Mouse (Mus musculus): Measurements from ENCODE around the gene Csnk1d. TPM values are rescaled to one million over a fixed set of nuclear protein-coding genes. Genes with fewer than 3 reads are reported as not detected.

The Csnk1d gene
- polyA plus RNA-seq, 1 experiment: 79.2 TPM

DNA sequence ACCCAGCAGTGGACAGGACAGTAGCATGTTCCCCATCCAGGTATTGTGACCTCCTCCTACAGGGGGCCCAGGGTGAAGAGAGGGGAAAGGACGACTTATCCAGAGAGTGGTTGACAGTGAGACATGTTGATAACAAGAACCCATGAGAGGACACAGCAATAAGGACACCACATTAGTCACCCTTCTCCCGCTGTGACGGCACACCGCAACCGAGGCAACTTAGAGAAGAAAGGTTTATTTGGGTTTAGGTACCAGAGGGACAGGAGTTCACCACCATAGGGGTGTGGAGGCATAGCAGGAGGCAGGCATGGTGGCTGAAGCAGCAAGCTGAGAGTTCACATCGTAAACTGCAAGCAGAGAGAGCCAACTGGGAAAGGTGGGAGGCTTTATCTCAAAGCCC lies 15.1 kb upstream of the Csnk1d start:
- Histone ChIP-seq H3K4me3 (ENCODE audit: insufficient read depth, poor library complexity, severe bottlenecking) (no peak overlapping the region), H3K27me3 (ENCODE audit: control insufficient read depth, insufficient read depth, insufficient read length) (peaks cover 4% of the 10 kb centered on the region), H3K79me2 (ENCODE audit: control insufficient read depth, insufficient read depth) (no peaks in the 10 kb centered on the region), H3ac (ENCODE audit: control insufficient read depth, insufficient read length, low read depth) (no peak overlapping the region), H3K36me3 (ENCODE audit: control insufficient read depth, insufficient read depth) (no peaks in the 10 kb centered on the region), H3K79me3 (ENCODE audit: low read depth) (no peaks in the 10 kb centered on the region)
- TF ChIP-seq MAX (IDR thresholded peaks at IDR 0.05): no peak
- TF ChIP-seq MYOD1 (IDR thresholded peaks at IDR 0.05; ENCODE audit: control insufficient read depth, insufficient read length, low read depth): no peak
- TF ChIP-seq FOSL1 (IDR thresholded peaks at IDR 0.05; ENCODE audit: insufficient read depth, low read length, poor library complexity, severe bottlenecking): no peak
- TF ChIP-seq CEBPB (IDR thresholded peaks at IDR 0.05; ENCODE audit: low read depth): no peak
- no peak for TF ChIP-seq USF1 (IDR thresholded peaks at IDR 0.05; ENCODE audit: low read depth)
- TF ChIP-seq MYOG (IDR thresholded peaks at IDR 0.05; ENCODE audit: control insufficient read depth, extremely low read depth, insufficient read length): no peak
- TF ChIP-seq CTCF (IDR thresholded peaks at IDR 0.05; ENCODE audit: control insufficient read depth, insufficient read depth, insufficient read length): no peak

DNA sequence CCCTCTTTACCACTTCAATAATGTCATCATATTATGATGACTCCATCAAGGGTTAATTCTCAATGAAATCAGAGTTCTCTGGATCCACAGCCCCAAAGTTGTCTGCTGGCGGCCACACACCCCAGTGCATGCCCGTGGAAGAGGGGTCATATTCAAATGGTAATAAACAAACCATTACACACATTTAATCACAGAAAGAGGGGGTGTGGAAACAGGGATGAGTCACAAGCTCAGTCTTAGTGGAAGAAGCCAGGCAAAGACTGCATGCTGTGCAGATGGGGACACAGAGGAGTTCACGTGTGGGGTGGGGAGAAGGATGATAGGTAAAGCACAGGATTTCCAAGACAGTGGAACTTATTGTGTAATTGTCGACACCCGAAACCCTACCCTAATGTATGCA lies 13.2 kb upstream of the Csnk1d start:
- Histone ChIP-seq H3K27me3 (ENCODE audit: control insufficient read depth, insufficient read depth, insufficient read length) (peaks cover 4% of the 10 kb centered on the region), H3ac (ENCODE audit: control insufficient read depth, insufficient read length, low read depth) (no peak overlapping the region), H3K36me3 (ENCODE audit: control insufficient read depth, insufficient read depth) (no peaks in the 10 kb centered on the region), H3K79me3 (ENCODE audit: low read depth) (no peaks in the 10 kb centered on the region), H3K4me3 (ENCODE audit: insufficient read depth, poor library complexity, severe bottlenecking) (no peak overlapping the region), H3K79me2 (ENCODE audit: control insufficient read depth, insufficient read depth) (no peaks in the 10 kb centered on the region)
- TF ChIP-seq CEBPB (IDR thresholded peaks at IDR 0.05; ENCODE audit: low read depth) (no peak), CTCF (IDR thresholded peaks at IDR 0.05; ENCODE audit: control insufficient read depth, insufficient read depth, insufficient read length) (no peak), MYOG (IDR thresholded peaks at IDR 0.05; ENCODE audit: control insufficient read depth, extremely low read depth, insufficient read length) (no peak), USF1 (IDR thresholded peaks at IDR 0.05; ENCODE audit: low read depth) (no peak), MAX (IDR thresholded peaks at IDR 0.05) (no peak), MYOD1 (IDR thresholded peaks at IDR 0.05; ENCODE audit: control insufficient read depth, insufficient read length, low read depth) (no peak), FOSL1 (IDR thresholded peaks at IDR 0.05; ENCODE audit: insufficient read depth, low read length, poor library complexity, severe bottlenecking) (no peak)

DNA sequence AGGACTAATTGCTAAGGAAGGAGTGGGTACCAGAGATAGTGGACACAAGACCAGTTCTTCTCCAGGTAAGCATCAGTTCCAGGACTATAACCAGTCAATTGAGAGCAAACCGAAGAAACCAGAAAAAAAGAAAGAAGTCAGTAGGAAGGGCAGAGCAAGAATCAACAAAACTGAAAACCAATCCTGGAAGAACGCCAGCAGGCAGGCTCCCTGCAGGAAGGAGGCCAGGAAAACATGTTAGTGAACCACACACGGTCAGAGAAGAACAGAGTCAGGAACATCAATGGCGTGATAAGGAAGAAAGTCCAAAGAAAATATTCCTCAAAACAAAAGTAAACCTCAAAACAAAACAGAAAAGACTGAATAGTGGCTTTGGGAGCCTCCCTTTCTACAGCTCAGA lies 10.8 kb upstream of the Csnk1d start:
- H3ac ChIP-seq (ENCODE audit: control insufficient read depth, insufficient read length, low read depth): no peak overlapping the region
- TF ChIP-seq FOSL1 (IDR thresholded peaks at IDR 0.05; ENCODE audit: insufficient read depth, low read length, poor library complexity, severe bottlenecking): no peak
- no peak for TF ChIP-seq MAX (IDR thresholded peaks at IDR 0.05)
- TF ChIP-seq USF1 (IDR thresholded peaks at IDR 0.05; ENCODE audit: low read depth): no peak
- TF ChIP-seq MYOG (IDR thresholded peaks at IDR 0.05; ENCODE audit: control insufficient read depth, extremely low read depth, insufficient read length): no peak
- no peak for TF ChIP-seq CEBPB (IDR thresholded peaks at IDR 0.05; ENCODE audit: low read depth)
- no peak for TF ChIP-seq CTCF (IDR thresholded peaks at IDR 0.05; ENCODE audit: control insufficient read depth, insufficient read depth, insufficient read length)
- TF ChIP-seq MYOD1 (IDR thresholded peaks at IDR 0.05; ENCODE audit: control insufficient read depth, insufficient read length, low read depth): no peak
- H3K4me3 ChIP-seq (ENCODE audit: insufficient read depth, poor library complexity, severe bottlenecking): no peak overlapping the region
- H3K79me2 ChIP-seq (ENCODE audit: control insufficient read depth, insufficient read depth): no peaks in the 10 kb centered on the region
- no peaks in the 10 kb centered on the region for H3K36me3 ChIP-seq (ENCODE audit: control insufficient read depth, insufficient read depth)
- H3K79me3 ChIP-seq (ENCODE audit: low read depth): no peaks in the 10 kb centered on the region
- H3K27me3 ChIP-seq (ENCODE audit: control insufficient read depth, insufficient read depth, insufficient read length): no peaks in the 10 kb centered on the region

DNA sequence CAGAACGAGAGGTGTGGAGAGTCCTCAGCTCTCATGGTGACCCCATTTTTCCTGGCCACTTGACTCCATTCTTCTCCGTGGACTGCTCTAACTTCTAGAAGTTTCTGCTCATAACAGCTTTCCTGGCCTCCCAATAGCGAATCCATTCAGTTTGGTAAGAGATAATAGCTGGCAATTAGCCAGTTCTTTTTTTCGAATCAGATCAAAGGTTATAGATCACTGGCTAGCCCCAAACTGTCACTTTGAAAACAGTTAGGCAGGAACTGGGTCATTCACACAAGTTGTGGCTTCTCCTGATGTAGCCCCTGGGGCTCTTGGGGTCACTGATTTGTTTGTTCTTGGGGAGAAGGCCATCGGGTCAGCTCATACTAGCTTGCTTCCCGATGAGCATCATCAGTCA lies 3.6 kb upstream of the Csnk1d start:
- H3K27me3 ChIP-seq (ENCODE audit: control insufficient read depth, insufficient read depth, insufficient read length): no peaks in the 10 kb centered on the region
- H3K36me3 ChIP-seq (ENCODE audit: control insufficient read depth, insufficient read depth): no peaks in the 10 kb centered on the region
- peaks cover 8% of the 10 kb centered on the region for H3K79me3 ChIP-seq (ENCODE audit: low read depth)
- peaks cover 16% of the 10 kb centered on the region for H3K79me2 ChIP-seq (ENCODE audit: control insufficient read depth, insufficient read depth)
- H3ac ChIP-seq (ENCODE audit: control insufficient read depth, insufficient read length, low read depth): no peak overlapping the region
- no peak overlapping the region for H3K4me3 ChIP-seq (ENCODE audit: insufficient read depth, poor library complexity, severe bottlenecking)
- no peak for TF ChIP-seq USF1 (IDR thresholded peaks at IDR 0.05; ENCODE audit: low read depth)
- no peak for TF ChIP-seq CEBPB (IDR thresholded peaks at IDR 0.05; ENCODE audit: low read depth)
- TF ChIP-seq MYOG (IDR thresholded peaks at IDR 0.05; ENCODE audit: control insufficient read depth, extremely low read depth, insufficient read length): no peak
- no peak for TF ChIP-seq MAX (IDR thresholded peaks at IDR 0.05)

DNA sequence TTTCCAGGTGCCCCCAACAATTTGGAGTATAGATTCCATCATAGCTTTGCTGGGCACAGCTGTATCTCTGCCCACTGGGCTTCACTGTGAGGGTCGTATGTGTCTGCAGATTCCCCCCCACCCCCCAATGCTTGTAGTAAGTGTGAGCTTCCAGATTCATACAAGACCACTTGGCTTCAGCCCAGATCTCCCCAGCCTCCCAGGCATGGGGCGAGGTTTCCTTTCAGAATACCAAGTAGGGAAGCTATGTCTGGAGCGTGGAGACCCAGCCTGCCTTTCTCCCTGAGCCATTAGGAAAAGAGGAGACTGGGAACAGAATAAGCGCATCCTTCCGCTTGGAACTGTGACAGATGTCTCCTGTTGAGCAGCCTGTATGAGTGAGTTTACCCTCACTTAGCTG lies 2.5 kb upstream of the Csnk1d start:
- no peak overlapping the region for H3K4me3 ChIP-seq (ENCODE audit: insufficient read depth, poor library complexity, severe bottlenecking)
- H3K27me3 ChIP-seq (ENCODE audit: control insufficient read depth, insufficient read depth, insufficient read length): no peaks in the 10 kb centered on the region
- H3K79me2 ChIP-seq (ENCODE audit: control insufficient read depth, insufficient read depth): peaks cover 28% of the 10 kb centered on the region
- H3ac ChIP-seq (ENCODE audit: control insufficient read depth, insufficient read length, low read depth): no peak overlapping the region
- H3K36me3 ChIP-seq (ENCODE audit: control insufficient read depth, insufficient read depth): peaks cover under 1% of the 10 kb centered on the region
- no peak for TF ChIP-seq CTCF (IDR thresholded peaks at IDR 0.05; ENCODE audit: control insufficient read depth, insufficient read depth, insufficient read length)
- no peak for TF ChIP-seq FOSL1 (IDR thresholded peaks at IDR 0.05; ENCODE audit: insufficient read depth, low read length, poor library complexity, severe bottlenecking)
- TF ChIP-seq CEBPB (IDR thresholded peaks at IDR 0.05; ENCODE audit: low read depth): no peak
- no peak for TF ChIP-seq USF1 (IDR thresholded peaks at IDR 0.05; ENCODE audit: low read depth)
- TF ChIP-seq MYOD1 (IDR thresholded peaks at IDR 0.05; ENCODE audit: control insufficient read depth, insufficient read length, low read depth): no peak
- TF ChIP-seq MYOG (IDR thresholded peaks at IDR 0.05; ENCODE audit: control insufficient read depth, extremely low read depth, insufficient read length): no peak
- no peak for TF ChIP-seq MAX (IDR thresholded peaks at IDR 0.05)
- H3K79me3 ChIP-seq (ENCODE audit: low read depth): peaks cover 19% of the 10 kb centered on the region

DNA sequence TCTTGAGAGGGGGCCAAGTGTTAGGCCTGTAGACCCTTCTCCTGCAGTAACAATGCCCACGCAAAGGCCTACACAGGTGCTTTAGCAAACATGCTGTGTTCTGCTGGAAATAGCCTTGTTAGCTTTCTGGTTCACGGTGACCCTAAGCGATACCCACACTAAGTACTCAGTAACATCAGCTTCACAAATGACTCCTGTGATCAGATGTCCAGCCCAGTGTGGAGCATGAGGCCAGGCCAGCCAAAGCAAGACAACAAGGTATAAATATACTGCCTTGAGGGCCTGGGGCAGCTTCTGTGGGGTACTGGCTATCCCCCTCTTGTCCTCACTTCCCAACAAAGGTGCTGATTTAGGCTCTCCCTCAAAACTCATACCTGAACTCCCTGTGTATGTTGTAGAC lies 1.9 kb upstream of the Csnk1d start:
- Histone ChIP-seq H3ac (ENCODE audit: control insufficient read depth, insufficient read length, low read depth) (no peak overlapping the region), H3K27me3 (ENCODE audit: control insufficient read depth, insufficient read depth, insufficient read length) (no peaks in the 10 kb centered on the region), H3K36me3 (ENCODE audit: control insufficient read depth, insufficient read depth) (peaks cover 4% of the 10 kb centered on the region), H3K4me3 (ENCODE audit: insufficient read depth, poor library complexity, severe bottlenecking) (no peak overlapping the region), H3K79me3 (ENCODE audit: low read depth) (peaks cover 24% of the 10 kb centered on the region), H3K79me2 (ENCODE audit: control insufficient read depth, insufficient read depth) (peaks cover 33% of the 10 kb centered on the region)
- no peak for TF ChIP-seq MYOG (IDR thresholded peaks at IDR 0.05; ENCODE audit: control insufficient read depth, extremely low read depth, insufficient read length)
- no peak for TF ChIP-seq FOSL1 (IDR thresholded peaks at IDR 0.05; ENCODE audit: insufficient read depth, low read length, poor library complexity, severe bottlenecking)
- TF ChIP-seq MYOD1 (IDR thresholded peaks at IDR 0.05; ENCODE audit: control insufficient read depth, insufficient read length, low read depth): no peak
- no peak for TF ChIP-seq USF1 (IDR thresholded peaks at IDR 0.05; ENCODE audit: low read depth)
- TF ChIP-seq MAX (IDR thresholded peaks at IDR 0.05): no peak
- TF ChIP-seq CTCF (IDR thresholded peaks at IDR 0.05; ENCODE audit: control insufficient read depth, insufficient read depth, insufficient read length): no peak
- no peak for TF ChIP-seq CEBPB (IDR thresholded peaks at IDR 0.05; ENCODE audit: low read depth)

All from C2C12 (cell line).